Mouse (Mus musculus): ENCODE results near the gene Gm3646. TPM values are rescaled to one million over a fixed set of nuclear protein-coding genes. Genes with fewer than 3 reads are reported as not detected.
A peak's percentile ranks its signal among the peaks of the same experiment; 100 is the strongest.

Gene Gm3646
- polyA plus RNA-seq (2015; fragmentation: Nextera tagmentation; extraction: Ambion mirVana): not detected in 2 replicates

- Histone ChIP-seq H3K27me3 (no peaks in the 10 kb centered on the region), H3K4me1 (no peaks in the 10 kb centered on the region; the same call in 1 of the 2 replicates), H3K27ac (replicated peaks) (no peak within 1 kb of the TSS), H3K4me2 (replicated peaks) (no peak within 1 kb of the TSS), H3K4me3 (replicated peaks) (no peak within 1 kb of the TSS), H3K9ac (no peak within 1 kb of the TSS), H3K9me3 (replicated peaks) (no peaks in the 10 kb centered on the region), H3K36me3 (no peaks in the 10 kb centered on the region)
- 70% methylated on average over 4 of the region's 4 CpGs for WGBS
- ATAC-seq (ENCODE audit: insufficient number of reproducible peaks, low FRiP score, low TSS enrichment, low read depth): no peak; the same call in 1 of the 2 replicates
These were observed at the start of gene Gm3646 for GRCm38 (mm10) chr1:39805243-39805979. Gm3646 (minus strand) TSS chr1:39805332.

- Histone ChIP-seq H3K9ac (no peak overlapping the region), H3K4me2 (replicated peaks) (no peak overlapping the region), H3K4me1 (no peaks in the 10 kb centered on the region), H3K36me3 (no peaks in the 10 kb centered on the region), H3K9me3 (replicated peaks) (no peaks in the 10 kb centered on the region), H3K27me3 (no peaks in the 10 kb centered on the region), H3K4me3 (replicated peaks) (no peak overlapping the region), H3K27ac (replicated peaks) (no peak overlapping the region)
- WGBS: 74% methylated on average over 7 of the region's 7 CpGs
- no peak for ATAC-seq (ENCODE audit: insufficient number of reproducible peaks, low FRiP score, low TSS enrichment, low read depth)
These were observed 41.9 kb upstream of the Gm3646 start for GRCm38 (mm10) chr1:39847066-39847465.

GRCm38 (mm10) chr1:39846031-39846550, 41.0 kb upstream of the Gm3646 start:
- Histone ChIP-seq H3K4me2 (replicated peaks) (no peak overlapping the region), H3K27me3 (no peaks in the 10 kb centered on the region), H3K9ac (no peak overlapping the region), H3K4me3 (replicated peaks) (no peak overlapping the region), H3K4me1 (no peaks in the 10 kb centered on the region), H3K9me3 (replicated peaks) (no peaks in the 10 kb centered on the region), H3K27ac (replicated peaks) (no peak overlapping the region), H3K36me3 (no peaks in the 10 kb centered on the region)
- 60% methylated on average over 4 of the region's 4 CpGs for WGBS
- ATAC-seq (ENCODE audit: insufficient number of reproducible peaks, low FRiP score, low TSS enrichment, low read depth): 0 out of 2 replicates have a peak, but pooled peaks have one; percentile 25

GRCm38 (mm10) chr1:39843328-39843727, 38.2 kb upstream of the Gm3646 start:
- no peaks in the 10 kb centered on the region for H3K36me3 ChIP-seq
- H3K4me1 ChIP-seq: peaks cover 15% of the 10 kb centered on the region
- no peaks in the 10 kb centered on the region for H3K9me3 ChIP-seq (replicated peaks)
- H3K4me3 ChIP-seq (replicated peaks): no peak overlapping the region
- ATAC-seq (ENCODE audit: insufficient number of reproducible peaks, low FRiP score, low TSS enrichment, low read depth): no peak
- no peaks in the 10 kb centered on the region for H3K27me3 ChIP-seq
- no peak overlapping the region for H3K27ac ChIP-seq (replicated peaks)
- no peak overlapping the region for H3K4me2 ChIP-seq (replicated peaks)
- WGBS: 72% methylated on average over 5 of the region's 5 CpGs
- no peak overlapping the region for H3K9ac ChIP-seq

GRCm38 (mm10) chr1:39842218-39843007, 37.3 kb upstream of the Gm3646 start:
- Histone ChIP-seq H3K27ac (replicated peaks) (no peak overlapping the region), H3K9me3 (replicated peaks) (no peaks in the 10 kb centered on the region), H3K36me3 (no peaks in the 10 kb centered on the region), H3K4me1 (peaks cover 15% of the 10 kb centered on the region), H3K4me2 (replicated peaks) (no peak overlapping the region), H3K4me3 (replicated peaks) (no peak overlapping the region), H3K9ac (no peak overlapping the region), H3K27me3 (no peaks in the 10 kb centered on the region)
- ATAC-seq (ENCODE audit: insufficient number of reproducible peaks, low FRiP score, low TSS enrichment, low read depth): no peak
- WGBS: 85% methylated on average over 14 of the region's 14 CpGs

- ATAC-seq (ENCODE audit: insufficient number of reproducible peaks, low FRiP score, low TSS enrichment, low read depth): no peak
- WGBS: 49% methylated on average over 4 of the region's 4 CpGs
These were observed 35.7 kb upstream of the Gm3646 start for GRCm38 (mm10) chr1:39840856-39841255.

GRCm38 (mm10) chr1:39839838-39840237, 34.7 kb upstream of the Gm3646 start:
- no peak for ATAC-seq (ENCODE audit: insufficient number of reproducible peaks, low FRiP score, low TSS enrichment, low read depth)
- Histone ChIP-seq H3K4me1 (peaks cover 17% of the 10 kb centered on the region), H3K4me2 (replicated peaks) (no peak overlapping the region), H3K36me3 (no peaks in the 10 kb centered on the region), H3K4me3 (replicated peaks) (no peak overlapping the region), H3K27ac (replicated peaks) (peak overlapping the region; percentile 74), H3K9me3 (replicated peaks) (no peaks in the 10 kb centered on the region), H3K27me3 (no peaks in the 10 kb centered on the region), H3K9ac (no peak overlapping the region)
- 56% methylated on average over 8 of the region's 8 CpGs for whole genome bisulfite sequencing

More at GRCm38 (mm10) chr1:39840856-39841255, 35.7 kb upstream of the Gm3646 start:
- H3K27me3 ChIP-seq: no peaks in the 10 kb centered on the region
- no peak overlapping the region for H3K9ac ChIP-seq
- no peak overlapping the region for H3K27ac ChIP-seq (replicated peaks)
- H3K4me2 ChIP-seq (replicated peaks): no peak overlapping the region
- no peak overlapping the region for H3K4me3 ChIP-seq (replicated peaks)
- H3K9me3 ChIP-seq (replicated peaks): no peaks in the 10 kb centered on the region
- H3K36me3 ChIP-seq: no peaks in the 10 kb centered on the region
- H3K4me1 ChIP-seq: peaks cover 15% of the 10 kb centered on the region

GRCm38 (mm10) chr1:39839217-39839616, 34.1 kb upstream of the Gm3646 start:
- Histone ChIP-seq H3K9me3 (replicated peaks) (no peaks in the 10 kb centered on the region), H3K4me3 (replicated peaks) (no peak overlapping the region), H3K27me3 (no peaks in the 10 kb centered on the region), H3K9ac (no peak overlapping the region), H3K27ac (replicated peaks) (peak overlapping the region; percentile 74), H3K36me3 (no peaks in the 10 kb centered on the region), H3K4me1 (peaks cover 18% of the 10 kb centered on the region), H3K4me2 (replicated peaks) (peak overlapping the region; percentile 10; the same call in 1 of the 2 replicates)
- peak; percentile 67; the same call in 1 of the 2 replicates for ATAC-seq (ENCODE audit: insufficient number of reproducible peaks, low FRiP score, low TSS enrichment, low read depth)
- WGBS: 49% methylated on average over 10 of the region's 10 CpGs

GRCm38 (mm10) chr1:39838487-39839169, 33.5 kb upstream of the Gm3646 start:
- H3K4me2 ChIP-seq (replicated peaks): no peak overlapping the region
- H3K9ac ChIP-seq: no peak overlapping the region
- 49% methylated on average over 12 of the region's 12 CpGs for WGBS
- peak; percentile 73 for ATAC-seq (ENCODE audit: insufficient number of reproducible peaks, low FRiP score, low TSS enrichment, low read depth)
- no peaks in the 10 kb centered on the region for H3K9me3 ChIP-seq (replicated peaks)
- H3K27me3 ChIP-seq: no peaks in the 10 kb centered on the region
- H3K36me3 ChIP-seq: no peaks in the 10 kb centered on the region
- H3K4me1 ChIP-seq: peaks cover 18% of the 10 kb centered on the region
- H3K27ac ChIP-seq (replicated peaks): 0 out of 2 replicates have a peak overlapping the region, but pooled peaks have one; percentile 74
- H3K4me3 ChIP-seq (replicated peaks): no peak overlapping the region

- ATAC-seq (ENCODE audit: insufficient number of reproducible peaks, low FRiP score, low TSS enrichment, low read depth): no peak
- Histone ChIP-seq H3K4me1 (peaks cover 11% of the 10 kb centered on the region; the same call in 1 of the 2 replicates), H3K36me3 (no peaks in the 10 kb centered on the region), H3K27ac (replicated peaks) (no peak overlapping the region), H3K4me2 (replicated peaks) (no peak overlapping the region), H3K27me3 (no peaks in the 10 kb centered on the region), H3K9ac (no peak overlapping the region), H3K4me3 (replicated peaks) (no peak overlapping the region), H3K9me3 (replicated peaks) (no peaks in the 10 kb centered on the region)
- 43% methylated on average over 4 of the region's 4 CpGs for WGBS
These were observed 26.5 kb upstream of the Gm3646 start for GRCm38 (mm10) chr1:39831594-39832039.
